Mouse (Mus musculus) limb, embryonic 15.5 days (tissue): ENCODE measurements around the gene Gpr179. TPM values are rescaled to one million over a fixed set of nuclear protein-coding genes. Genes with fewer than 3 reads are reported as not detected.

Experiments used
- ATAC-seq: fragments of 200-750 bp; cut with Nextera tagmentation; 2 replicates; pipeline ENCODE4 v1.8.0; 2017; ENCODE audit warnings: low read depth, moderate TSS enrichment; ENCODE audit not compliant: insufficient number of reproducible peaks, low FRiP score, low TSS enrichment
- H3K27ac ChIP-seq: fragments of 300-500 bp; sonication (generic); 2 replicates; pipeline ENCODE4 v1.5.1; 2015; ENCODE audit warnings: moderate library complexity, mild to moderate bottlenecking, inconsistent platforms
- H3K27me3 ChIP-seq: fragments of 300-500 bp; sonication (generic); 2 replicates; pipeline ENCODE4 v1.6.1; 2015; ENCODE audit warnings: inconsistent platforms
- H3K36me3 ChIP-seq: fragments of 300-500 bp; sonication (generic); 2 replicates; pipeline ENCODE4 v1.6.1; 2015; ENCODE audit warnings: inconsistent platforms
- H3K4me1 ChIP-seq: fragments of 300-500 bp; sonication (generic); 2 replicates; pipeline ENCODE4 v1.6.1; 2015; ENCODE audit warnings: inconsistent platforms
- H3K4me2 ChIP-seq: fragments of 300-500 bp; sonication (generic); 2 replicates; pipeline ENCODE4 v1.6.1; 2015; ENCODE audit warnings: mild to moderate bottlenecking, inconsistent platforms
- H3K4me3 ChIP-seq: fragments of 300-500 bp; sonication (generic); 2 replicates; pipeline ENCODE4 v1.5.1; 2015; ENCODE audit warnings: mild to moderate bottlenecking, inconsistent platforms
- H3K9ac ChIP-seq: fragments of 300-500 bp; sonication (generic); 2 replicates; pipeline ENCODE4 v1.6.1; 2015; ENCODE audit warnings: inconsistent platforms
- H3K9me3 ChIP-seq: fragments of 300-500 bp; sonication (generic); 2 replicates; pipeline ENCODE4 v1.6.1; 2016; ENCODE audit warnings: inconsistent platforms
- WGBS: fragments of 180-500 bp; shearing (Covaris S2); methylation state at CpG from one replicate; pipeline ENCODE4 v1.1.7; 2015; 5-methylcytosine and 5-hydroxymethylcytosine counted together
- polyA plus RNA-seq: library from polyadenylated mRNA; unstranded; fragments of >200 nt; fragmentation: Nextera tagmentation; extraction: Ambion mirVana; gene quantifications from 2 replicates; pipeline ENCODE4 v1.2.1, GENCODE M21; 2015

The Gpr179 gene
- polyA plus RNA-seq = 0.09 and 0.10 TPM in 2 replicates

DNA sequence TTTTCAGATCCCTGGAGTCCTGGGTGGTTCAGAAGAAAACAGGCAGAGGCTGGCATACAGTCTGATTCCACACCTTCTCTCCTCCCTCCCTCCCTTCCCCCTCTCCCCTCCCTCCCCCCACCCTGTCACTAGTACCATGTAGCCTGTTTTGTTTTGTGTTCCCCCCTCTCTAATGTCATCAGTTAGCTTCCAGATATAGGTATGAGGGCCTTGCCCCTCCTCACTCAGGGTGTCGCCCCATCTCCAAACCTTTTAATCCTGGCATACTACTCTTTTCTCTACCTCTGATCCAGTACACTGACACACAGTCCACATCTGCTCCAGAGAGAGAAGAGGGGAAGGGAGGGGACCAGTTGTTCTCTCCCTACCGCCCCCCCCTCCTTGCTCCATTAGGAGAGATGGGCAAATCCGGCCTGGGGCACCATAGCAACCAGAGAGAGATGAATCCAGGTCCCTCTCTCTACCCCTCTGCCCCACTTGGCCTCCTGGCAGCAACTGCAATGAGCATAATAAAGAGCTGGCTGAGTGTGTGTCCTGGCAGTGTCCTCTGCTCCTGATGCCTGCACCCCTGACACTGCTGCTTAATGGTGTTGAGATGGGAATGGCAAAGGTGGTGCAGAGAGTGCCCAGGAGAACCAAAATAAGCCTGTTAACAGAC is at the start of gene Gpr179:
Gene Gpr179, minus strand, starts transcription at position 51 of the 658 bp plus-strand sequence.
- H3K4me3 ChIP-seq = no peak within 1 kb of the TSS
- WGBS = 73% methylated on average over 3 of the region's 3 CpGs
- no peaks in the 10 kb centered on the region for H3K9me3 ChIP-seq

DNA sequence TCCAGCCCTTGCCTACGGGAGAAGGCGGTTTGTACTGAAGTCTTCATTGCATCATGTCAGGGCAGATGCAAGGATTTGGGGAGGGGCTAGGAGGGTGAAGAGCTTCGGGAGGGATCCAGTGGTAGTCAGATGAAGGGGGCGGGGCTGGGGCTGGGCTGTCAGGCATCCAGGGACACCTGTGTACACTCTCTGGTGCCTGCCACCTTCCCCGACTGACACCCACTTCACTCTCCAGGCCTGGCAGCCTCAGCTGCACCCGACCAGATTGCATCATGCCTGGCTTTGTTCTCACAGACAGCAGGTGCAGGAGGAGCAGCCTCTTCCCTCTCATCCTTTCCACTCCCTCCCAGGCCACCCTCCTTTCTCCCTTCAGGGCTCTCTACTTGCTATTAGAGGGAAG is 49.2 kb upstream of the Gpr179 start:
- no peak for ATAC-seq
- peaks cover 44% of the 10 kb centered on the region for H3K4me1 ChIP-seq
- peaks cover 6% of the 10 kb centered on the region; the same call in 1 of the 2 replicates for H3K27me3 ChIP-seq
- H3K36me3 ChIP-seq = peaks cover 9% of the 10 kb centered on the region; the same call in 1 of the 2 replicates
- H3K9ac ChIP-seq = no peak overlapping the region
- H3K9me3 ChIP-seq = no peaks in the 10 kb centered on the region
- WGBS = 17% methylated on average over 6 of the region's 6 CpGs
- H3K4me3 ChIP-seq = no peak overlapping the region
- no peak overlapping the region for H3K27ac ChIP-seq
- H3K4me2 ChIP-seq = peak overlapping the region; percentile 77; the same call in 1 of the 2 replicates

More for the DNA sequence above, at the start of gene Gpr179:
- Histone ChIP-seq H3K9ac (no peak within 1 kb of the TSS), H3K27ac (no peak within 1 kb of the TSS), H3K27me3 (no peaks in the 10 kb centered on the region), H3K4me1 (peaks cover 10% of the 10 kb centered on the region), H3K4me2 (no peak within 1 kb of the TSS), H3K36me3 (no peaks in the 10 kb centered on the region)
- ATAC-seq = no peak

DNA sequence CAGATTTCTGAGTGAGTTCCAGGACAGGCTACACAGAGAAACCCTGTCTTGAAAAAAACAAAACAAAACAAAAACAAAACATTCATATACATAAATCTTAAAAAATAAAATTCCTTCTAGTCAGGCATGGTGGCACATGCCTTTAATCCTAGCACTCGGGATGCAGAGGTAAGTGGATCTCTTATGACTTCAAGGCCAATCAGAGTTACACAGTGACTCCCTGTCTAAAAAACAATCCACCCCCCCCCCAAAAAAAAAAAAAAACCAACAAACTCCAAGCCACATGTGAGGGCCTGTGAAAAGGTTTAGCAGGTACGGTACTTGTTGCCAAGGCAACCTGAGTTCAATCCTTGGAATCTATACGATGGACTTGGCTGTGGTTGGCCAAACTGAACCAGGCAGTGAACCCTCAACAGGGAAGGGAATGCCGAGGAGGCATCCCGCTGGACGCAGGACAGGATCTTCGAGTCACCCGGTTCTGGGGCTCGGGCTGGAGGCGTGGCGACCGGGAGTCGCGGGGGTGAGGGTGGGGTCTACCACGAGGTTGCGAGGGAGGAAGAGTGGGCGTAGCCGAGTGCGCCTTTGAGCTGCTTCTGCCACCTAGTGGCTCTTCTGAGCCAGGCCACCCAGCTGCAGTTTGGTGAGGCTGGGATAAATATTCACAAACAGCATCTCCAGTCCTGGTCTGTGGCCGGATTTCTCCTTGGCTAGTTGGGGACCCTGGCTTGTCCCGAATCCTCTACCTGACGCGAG is 48.3 kb upstream of the Gpr179 start:
- no peak overlapping the region for H3K27ac ChIP-seq
- 3% methylated on average over 23 of the region's 23 CpGs for WGBS

DNA sequence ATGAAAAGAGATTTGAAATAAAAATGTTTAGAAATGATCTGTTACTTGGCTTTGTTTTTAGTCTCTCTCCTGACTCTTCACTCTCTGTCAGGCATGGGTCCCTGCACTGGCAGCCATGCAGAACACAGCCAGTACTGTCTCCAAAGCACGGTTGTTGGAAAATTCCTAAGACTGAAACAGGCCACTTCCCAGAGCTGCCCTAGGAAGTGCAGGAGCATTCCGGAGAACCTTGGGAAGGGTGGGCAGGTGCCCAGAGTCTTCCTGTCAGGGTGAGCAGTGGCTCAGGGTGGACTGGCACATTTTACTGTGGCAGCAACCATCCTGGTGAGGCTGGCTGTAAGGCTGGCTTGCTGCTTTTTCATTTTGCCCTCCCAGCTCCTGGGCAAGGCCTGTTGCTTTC is 46.6 kb upstream of the Gpr179 start:
- Histone ChIP-seq H3K27me3 (peaks cover 6% of the 10 kb centered on the region; the same call in 1 of the 2 replicates), H3K4me2 (no peak overlapping the region), H3K9me3 (no peaks in the 10 kb centered on the region), H3K36me3 (peaks cover 32% of the 10 kb centered on the region), H3K4me3 (no peak overlapping the region), H3K4me1 (peaks cover 19% of the 10 kb centered on the region), H3K27ac (no peak overlapping the region), H3K9ac (no peak overlapping the region)
- ATAC-seq = no peak
- 78% methylated on average over 2 of the region's 2 CpGs for WGBS

More for the DNA sequence above, 48.3 kb upstream of the Gpr179 start:
- peaks cover 6% of the 10 kb centered on the region; the same call in 1 of the 2 replicates for H3K27me3 ChIP-seq
- peaks cover 17% of the 10 kb centered on the region for H3K36me3 ChIP-seq
- 0 out of 2 replicates have a peak overlapping the region, but pooled peaks have one; percentile 8 for H3K9ac ChIP-seq
- peak; percentile 66; the same call in 1 of the 2 replicates for ATAC-seq
- peak overlapping the region; percentile 41 for H3K4me3 ChIP-seq
- peak overlapping the region; percentile 77 for H3K4me2 ChIP-seq
- H3K4me1 ChIP-seq = peaks cover 34% of the 10 kb centered on the region
- no peaks in the 10 kb centered on the region for H3K9me3 ChIP-seq

DNA sequence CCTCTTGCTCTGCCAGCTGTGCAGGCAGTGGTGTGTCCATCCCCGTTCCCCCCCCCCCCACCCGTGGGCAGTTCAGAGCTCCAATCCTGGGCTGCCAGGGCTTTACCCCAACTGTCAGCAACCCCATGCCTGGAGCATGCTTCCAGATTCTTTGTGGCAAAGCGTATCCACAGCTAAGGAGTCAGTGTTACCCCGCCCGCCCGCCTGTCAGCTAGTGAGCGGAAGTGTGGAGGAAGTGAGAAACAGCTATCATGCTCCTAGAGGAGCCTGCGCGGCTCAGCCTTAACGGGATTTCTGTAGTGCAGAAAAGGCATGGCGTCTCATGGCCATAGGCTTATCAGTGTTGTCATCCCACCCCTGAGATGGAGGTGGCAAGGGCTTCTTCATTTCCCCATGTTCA is 42.3 kb upstream of the Gpr179 start:
- no peak overlapping the region for H3K27ac ChIP-seq
- WGBS = 78% methylated on average over 11 of the region's 11 CpGs
- H3K36me3 ChIP-seq = peaks cover 72% of the 10 kb centered on the region
- H3K4me2 ChIP-seq = no peak overlapping the region
- H3K9me3 ChIP-seq = no peaks in the 10 kb centered on the region
- peaks cover 7% of the 10 kb centered on the region; the same call in 1 of the 2 replicates for H3K4me1 ChIP-seq
- no peak overlapping the region for H3K4me3 ChIP-seq
- H3K27me3 ChIP-seq = no peaks in the 10 kb centered on the region
- H3K9ac ChIP-seq = no peak overlapping the region
- ATAC-seq = no peak

DNA sequence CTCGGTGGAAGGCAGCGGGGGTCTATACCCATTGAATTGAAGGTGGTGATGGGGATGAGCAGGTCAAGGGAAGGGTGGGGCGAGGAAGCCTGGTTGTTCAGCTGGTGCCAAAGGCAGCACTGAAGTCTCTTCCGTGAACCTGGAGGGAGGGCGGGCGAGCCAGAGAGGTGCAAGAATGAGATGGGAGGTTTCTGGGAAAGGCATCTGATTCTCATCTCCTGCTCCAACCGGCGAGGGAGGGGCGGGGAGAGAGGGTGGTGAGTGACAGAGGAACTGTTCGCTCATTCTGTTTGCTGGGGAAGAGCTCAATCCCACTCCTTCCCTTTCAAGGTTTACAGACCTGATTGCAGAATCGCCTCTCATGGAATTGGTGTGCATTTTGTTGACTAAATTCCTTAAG is 41.8 kb upstream of the Gpr179 start:
- Histone ChIP-seq H3K9me3 (no peaks in the 10 kb centered on the region), H3K27me3 (no peaks in the 10 kb centered on the region), H3K36me3 (peaks cover 77% of the 10 kb centered on the region), H3K9ac (no peak overlapping the region), H3K4me1 (peaks cover 7% of the 10 kb centered on the region; the same call in 1 of the 2 replicates), H3K4me2 (no peak overlapping the region), H3K27ac (no peak overlapping the region), H3K4me3 (no peak overlapping the region)
- WGBS = 69% methylated on average over 11 of the region's 11 CpGs
- no peak for ATAC-seq

DNA sequence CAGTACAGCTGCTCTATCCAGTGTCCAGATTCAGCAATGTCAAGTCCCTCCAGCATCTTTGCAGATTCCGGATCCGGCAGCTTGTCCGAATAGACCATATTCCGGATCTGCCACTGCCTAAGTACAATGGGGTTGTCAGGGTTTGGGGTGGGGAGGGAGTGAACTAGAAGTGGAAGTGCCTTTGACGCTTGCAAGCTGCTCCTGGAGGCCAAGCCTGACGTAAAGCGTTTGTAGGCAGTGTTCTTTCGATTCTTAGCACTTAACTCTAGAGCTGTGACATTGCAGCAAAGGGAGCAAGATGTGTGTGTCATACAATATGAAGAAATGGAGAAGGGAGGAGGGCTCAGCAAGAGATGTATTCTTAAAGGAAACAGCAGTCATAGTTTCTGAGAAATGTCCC is 37.2 kb upstream of the Gpr179 start:
- H3K27me3 ChIP-seq = no peaks in the 10 kb centered on the region
- no peak overlapping the region for H3K4me2 ChIP-seq
- WGBS = 86% methylated on average over 8 of the region's 8 CpGs
- ATAC-seq = no peak
- no peak overlapping the region for H3K9ac ChIP-seq
- no peak overlapping the region for H3K4me3 ChIP-seq
- H3K27ac ChIP-seq = no peak overlapping the region
- peaks cover 7% of the 10 kb centered on the region; the same call in 1 of the 2 replicates for H3K4me1 ChIP-seq
- H3K9me3 ChIP-seq = no peaks in the 10 kb centered on the region
- H3K36me3 ChIP-seq = peaks cover 80% of the 10 kb centered on the region

DNA sequence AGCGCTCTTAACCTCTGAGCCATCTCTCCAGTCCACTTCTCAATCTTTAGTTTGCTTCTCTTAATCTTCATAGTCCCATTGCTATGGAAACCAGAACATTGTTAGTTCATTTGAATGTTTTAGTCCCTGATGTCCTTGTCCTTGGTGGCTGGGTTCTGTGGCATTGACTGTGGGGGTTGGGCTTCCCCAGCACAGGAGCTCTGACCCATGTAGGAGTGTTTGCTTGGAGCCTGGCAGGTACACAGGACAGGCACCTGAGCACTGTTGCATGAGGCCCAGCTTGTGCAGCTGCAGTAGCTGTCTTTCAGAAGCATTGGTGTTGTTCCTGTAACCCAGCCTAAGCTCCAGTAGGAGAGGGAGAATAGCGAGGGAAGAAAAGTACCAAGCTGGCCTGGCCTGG is 35.9 kb upstream of the Gpr179 start:
- no peak overlapping the region for H3K4me3 ChIP-seq
- no peaks in the 10 kb centered on the region for H3K27me3 ChIP-seq
- 92% methylated on average over 2 of the region's 2 CpGs for WGBS
- no peaks in the 10 kb centered on the region for H3K9me3 ChIP-seq
- H3K27ac ChIP-seq = no peak overlapping the region
- no peak for ATAC-seq
- peaks cover 79% of the 10 kb centered on the region for H3K36me3 ChIP-seq
- H3K4me2 ChIP-seq = no peak overlapping the region
- peaks cover 7% of the 10 kb centered on the region; the same call in 1 of the 2 replicates for H3K4me1 ChIP-seq
- no peak overlapping the region for H3K9ac ChIP-seq

DNA sequence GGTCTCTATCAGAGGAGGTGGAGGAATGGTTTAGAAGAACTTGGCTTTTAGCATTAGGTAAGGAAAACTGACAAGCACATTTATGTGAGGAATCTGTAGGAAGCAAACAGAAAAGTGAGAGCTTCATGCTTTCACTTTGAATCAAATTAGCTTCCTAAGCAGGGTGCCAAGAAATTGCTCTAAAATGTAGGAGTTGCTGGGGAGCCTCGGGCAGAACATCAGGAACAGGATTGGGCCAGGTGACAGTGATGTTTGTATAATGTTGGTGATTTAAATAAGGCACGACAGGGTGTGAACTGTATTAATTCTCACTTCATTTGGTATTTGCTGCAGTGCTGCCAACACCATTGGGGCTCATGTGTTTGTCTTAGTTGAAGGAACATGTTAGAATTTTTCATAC is 31.9 kb upstream of the Gpr179 start:
- Histone ChIP-seq H3K36me3 (peaks cover 58% of the 10 kb centered on the region), H3K9ac (no peak overlapping the region), H3K4me3 (no peak overlapping the region), H3K27ac (no peak overlapping the region), H3K4me2 (no peak overlapping the region), H3K27me3 (no peaks in the 10 kb centered on the region), H3K9me3 (no peaks in the 10 kb centered on the region), H3K4me1 (no peaks in the 10 kb centered on the region)
- 64% methylated on average over 2 of the region's 2 CpGs for WGBS
- ATAC-seq = no peak

DNA sequence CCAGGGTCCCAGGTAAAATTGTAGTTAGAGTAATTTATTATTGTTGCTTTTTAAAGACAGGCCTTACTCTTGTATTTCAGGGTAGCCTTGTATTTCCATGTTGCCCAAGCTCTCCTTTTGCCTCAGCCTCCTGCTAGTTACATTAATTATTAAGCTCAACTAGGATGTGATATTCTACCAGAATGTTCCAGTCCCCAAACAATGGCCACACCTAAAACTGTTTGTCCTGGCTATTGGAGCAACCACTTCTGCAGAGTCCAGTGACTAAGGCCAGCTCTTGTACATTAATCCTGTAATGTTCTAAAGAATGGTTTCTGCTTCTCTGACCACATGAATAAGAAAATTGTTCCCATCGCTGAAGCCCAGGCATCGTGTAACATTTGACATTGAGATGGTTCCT is 31.1 kb upstream of the Gpr179 start:
- no peaks in the 10 kb centered on the region for H3K4me1 ChIP-seq
- H3K9ac ChIP-seq = no peak overlapping the region
- no peaks in the 10 kb centered on the region for H3K9me3 ChIP-seq
- 97% methylated on average over 2 of the region's 2 CpGs for WGBS
- peaks cover 61% of the 10 kb centered on the region for H3K36me3 ChIP-seq
- H3K27me3 ChIP-seq = no peaks in the 10 kb centered on the region
- H3K4me3 ChIP-seq = no peak overlapping the region
- H3K27ac ChIP-seq = no peak overlapping the region
- no peak overlapping the region for H3K4me2 ChIP-seq
- ATAC-seq = no peak

DNA sequence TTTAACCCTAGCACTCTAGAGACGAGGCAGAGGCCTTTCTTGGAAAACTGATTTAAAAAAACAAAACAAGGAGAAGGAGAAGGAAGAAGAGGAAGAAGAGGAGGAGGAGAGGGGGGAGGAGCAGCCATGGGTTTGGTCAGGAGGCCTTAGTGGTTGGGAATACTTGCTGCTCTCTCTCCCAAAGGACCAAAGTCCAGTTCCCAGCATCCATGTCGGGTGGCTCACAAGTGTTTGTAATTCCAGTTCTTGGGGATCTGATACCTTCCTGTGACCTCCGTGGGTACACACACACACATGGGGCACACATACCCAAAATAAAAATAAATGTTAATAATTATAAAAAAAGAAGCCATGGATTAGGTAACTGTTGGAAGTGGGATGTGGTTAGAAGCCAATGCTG is 28.2 kb upstream of the Gpr179 start:
- no peaks in the 10 kb centered on the region for H3K9me3 ChIP-seq
- H3K27ac ChIP-seq = no peak overlapping the region
- no peak overlapping the region for H3K4me3 ChIP-seq
- peaks cover 64% of the 10 kb centered on the region for H3K36me3 ChIP-seq
- no peak overlapping the region for H3K4me2 ChIP-seq
- H3K4me1 ChIP-seq = no peaks in the 10 kb centered on the region
- no peaks in the 10 kb centered on the region for H3K27me3 ChIP-seq
- no peak overlapping the region for H3K9ac ChIP-seq
- WGBS = 77% methylated on average over 3 of the region's 3 CpGs
- no peak for ATAC-seq

DNA sequence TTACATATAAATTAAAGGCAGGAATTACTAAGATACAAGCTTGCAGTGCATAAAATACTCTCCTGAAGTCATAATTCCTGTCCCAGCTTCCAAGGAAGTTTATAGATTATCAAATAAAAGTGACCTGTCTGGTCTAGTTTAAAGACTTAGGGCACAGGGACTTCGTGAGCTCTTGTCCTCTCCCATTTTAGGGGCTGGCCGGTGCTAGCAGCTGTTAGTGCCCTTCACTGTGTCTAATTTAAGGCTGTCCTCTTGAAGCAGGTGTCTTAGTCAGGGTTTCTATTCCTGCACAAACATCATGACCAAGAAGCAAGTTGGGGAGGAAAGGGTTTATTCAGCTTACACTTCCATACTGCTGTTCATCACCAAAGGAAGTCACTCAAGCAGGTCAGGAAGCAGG is 21.5 kb upstream of the Gpr179 start:
- no peak for ATAC-seq
- Histone ChIP-seq H3K27me3 (no peaks in the 10 kb centered on the region), H3K4me3 (no peak overlapping the region), H3K36me3 (peaks cover 35% of the 10 kb centered on the region), H3K4me2 (no peak overlapping the region), H3K9ac (no peak overlapping the region), H3K27ac (0 out of 2 replicates have a peak overlapping the region, but pooled peaks have one; percentile 22), H3K9me3 (no peaks in the 10 kb centered on the region), H3K4me1 (peaks cover 18% of the 10 kb centered on the region)
- WGBS = 57% methylated on average over 2 of the region's 2 CpGs
